Mouse (Mus musculus) hindbrain, embryonic 12.5 days (tissue): ENCODE results near the gene Trim52. TPM values are rescaled to one million over a fixed set of nuclear protein-coding genes. Genes with fewer than 3 reads are reported as not detected.
A peak's percentile ranks its signal among the peaks of the same experiment; 100 is the strongest.

ENCODE experiments used
- ATAC-seq: fragments of 200-750 bp; cut with Nextera tagmentation; 2 replicates; pipeline ENCODE4 v1.8.0; 2017; ENCODE audit warnings: moderate TSS enrichment; ENCODE audit not compliant: low FRiP score
- H3K27ac ChIP-seq: fragments of 300-500 bp; sonication (generic); 2 replicates; pipeline ENCODE4 v1.5.1; 2016; ENCODE audit warnings: mild to moderate bottlenecking
- H3K27me3 ChIP-seq: fragments of 300-500 bp; sonication (generic); 2 replicates; pipeline ENCODE4 v1.6.1; 2016; ENCODE audit warnings: mild to moderate bottlenecking
- H3K36me3 ChIP-seq: fragments of 300-500 bp; sonication (generic); 2 replicates; pipeline ENCODE4 v1.6.1; 2016; ENCODE audit warnings: mild to moderate bottlenecking
- H3K4me1 ChIP-seq: fragments of 300-500 bp; sonication (generic); 2 replicates; pipeline ENCODE4 v1.6.1; 2016
- H3K4me2 ChIP-seq: fragments of 300-500 bp; sonication (generic); replicated peaks from 2 replicates; pipeline ENCODE4 v1.6.1; 2016; ENCODE audit warnings: mild to moderate bottlenecking
- H3K4me3 ChIP-seq: fragments of 300-500 bp; sonication (generic); 2 replicates; pipeline ENCODE4 v1.5.1; 2016; ENCODE audit warnings: mild to moderate bottlenecking
- H3K9ac ChIP-seq: fragments of 300-500 bp; sonication (generic); 2 replicates; pipeline ENCODE4 v1.6.1; 2016; ENCODE audit warnings: mild to moderate bottlenecking, moderate library complexity
- H3K9me3 ChIP-seq: fragments of 300-500 bp; sonication (generic); replicated peaks from 2 replicates; pipeline ENCODE4 v1.6.1; 2016; ENCODE audit warnings: mild to moderate bottlenecking
- WGBS: fragments of 180-500 bp; shearing (Covaris S2); methylation state at CpG from one replicate; pipeline ENCODE4 v1.1.7; 2016; 5-methylcytosine and 5-hydroxymethylcytosine counted together
- polyA plus RNA-seq: library from polyadenylated mRNA; unstranded; fragments of >200 nt; fragmentation: Nextera tagmentation; extraction: Ambion mirVana; gene quantifications from 2 replicates; pipeline ENCODE4 v1.2.1, GENCODE M21; 2016

Gene Trim52
- polyA plus RNA-seq, result not detected in 2 replicates

GRCm38 (mm10) chr14:106105980-106106379, at the start of gene Trim52:
Trim52 (plus strand) TSS chr14:106106198.
- peaks cover 9% of the 10 kb centered on the region for H3K9me3 ChIP-seq
- H3K4me3 ChIP-seq, result no peak within 1 kb of the TSS
- H3K27ac ChIP-seq, result no peak within 1 kb of the TSS
- H3K27me3 ChIP-seq, result no peaks in the 10 kb centered on the region
- H3K4me1 ChIP-seq, result no peaks in the 10 kb centered on the region
- ATAC-seq, result peak; percentile 35; the same call in 1 of the 2 replicates
- 93% methylated on average over 21 of the region's 21 CpGs for WGBS
- no peak within 1 kb of the TSS for H3K9ac ChIP-seq
- no peaks in the 10 kb centered on the region for H3K36me3 ChIP-seq
- no peak within 1 kb of the TSS for H3K4me2 ChIP-seq

- no peak overlapping the region for H3K9ac ChIP-seq
- no peak overlapping the region for H3K4me2 ChIP-seq
- WGBS, result 79% methylated on average over 1 of the region's 1 CpGs
- H3K27me3 ChIP-seq, result no peaks in the 10 kb centered on the region
- no peak overlapping the region for H3K27ac ChIP-seq
- H3K9me3 ChIP-seq, result no peaks in the 10 kb centered on the region
- no peaks in the 10 kb centered on the region for H3K36me3 ChIP-seq
- ATAC-seq, result no peak
- no peaks in the 10 kb centered on the region for H3K4me1 ChIP-seq
- H3K4me3 ChIP-seq, result no peak overlapping the region
These were observed 33.4 kb upstream of the Trim52 start for GRCm38 (mm10) chr14:106072608-106073007.

GRCm38 (mm10) chr14:106075181-106076064, 30.6 kb upstream of the Trim52 start:
- peak; percentile 93 for ATAC-seq
- WGBS, result 65% methylated on average over 3 of the region's 3 CpGs
- peak overlapping the region; percentile 44; the same call in 1 of the 2 replicates for H3K27ac ChIP-seq

GRCm38 (mm10) chr14:106088480-106089037, 17.4 kb upstream of the Trim52 start:
- WGBS, result 79% methylated on average over 13 of the region's 13 CpGs

More at GRCm38 (mm10) chr14:106075181-106076064, 30.6 kb upstream of the Trim52 start:
- Histone ChIP-seq H3K27me3 (no peaks in the 10 kb centered on the region), H3K9ac (no peak overlapping the region), H3K4me3 (no peak overlapping the region), H3K9me3 (no peaks in the 10 kb centered on the region), H3K36me3 (no peaks in the 10 kb centered on the region), H3K4me2 (no peak overlapping the region), H3K4me1 (no peaks in the 10 kb centered on the region)

GRCm38 (mm10) chr14:106096816-106097215, 9.2 kb upstream of the Trim52 start:
- H3K4me1 ChIP-seq, result no peaks in the 10 kb centered on the region
- H3K4me3 ChIP-seq, result no peak overlapping the region
- H3K9me3 ChIP-seq, result no peaks in the 10 kb centered on the region
- H3K4me2 ChIP-seq, result no peak overlapping the region
- no peaks in the 10 kb centered on the region for H3K36me3 ChIP-seq
- whole genome bisulfite sequencing, result 94% methylated on average over 4 of the region's 4 CpGs
- H3K27me3 ChIP-seq, result no peaks in the 10 kb centered on the region
- ATAC-seq, result no peak
- no peak overlapping the region for H3K27ac ChIP-seq
- no peak overlapping the region for H3K9ac ChIP-seq

More at GRCm38 (mm10) chr14:106088480-106089037, 17.4 kb upstream of the Trim52 start:
- no peaks in the 10 kb centered on the region for H3K36me3 ChIP-seq
- H3K9ac ChIP-seq, result no peak overlapping the region
- ATAC-seq, result no peak
- H3K4me1 ChIP-seq, result no peaks in the 10 kb centered on the region
- H3K9me3 ChIP-seq, result no peaks in the 10 kb centered on the region
- H3K27ac ChIP-seq, result no peak overlapping the region
- H3K4me2 ChIP-seq, result no peak overlapping the region
- H3K27me3 ChIP-seq, result no peaks in the 10 kb centered on the region
- H3K4me3 ChIP-seq, result no peak overlapping the region

GRCm38 (mm10) chr14:106100858-106101257, 5.1 kb upstream of the Trim52 start:
- WGBS, result 91% methylated on average over 14 of the region's 14 CpGs
- H3K27me3 ChIP-seq, result no peaks in the 10 kb centered on the region
- no peak overlapping the region for H3K4me3 ChIP-seq
- H3K4me1 ChIP-seq, result no peaks in the 10 kb centered on the region
- H3K27ac ChIP-seq, result no peak overlapping the region
- ATAC-seq, result no peak
- H3K36me3 ChIP-seq, result no peaks in the 10 kb centered on the region
- H3K4me2 ChIP-seq, result no peak overlapping the region
- no peaks in the 10 kb centered on the region for H3K9me3 ChIP-seq
- H3K9ac ChIP-seq, result no peak overlapping the region

GRCm38 (mm10) chr14:106106425-106106824, 427 bp downstream of the Trim52 start:
- Histone ChIP-seq H3K4me2 (no peak overlapping the region), H3K27me3 (no peaks in the 10 kb centered on the region), H3K4me3 (no peak overlapping the region), H3K36me3 (no peaks in the 10 kb centered on the region), H3K9ac (no peak overlapping the region), H3K9me3 (peaks cover 9% of the 10 kb centered on the region), H3K4me1 (no peaks in the 10 kb centered on the region), H3K27ac (no peak overlapping the region)
- no peak for ATAC-seq
- 96% methylated on average over 22 of the region's 22 CpGs for WGBS

- ATAC-seq, result no peak
- H3K27ac ChIP-seq, result no peak overlapping the region
- no peak overlapping the region for H3K4me3 ChIP-seq
- H3K4me1 ChIP-seq, result no peaks in the 10 kb centered on the region
- WGBS, result 79% methylated on average over 2 of the region's 2 CpGs
- H3K27me3 ChIP-seq, result no peaks in the 10 kb centered on the region
- H3K9me3 ChIP-seq, result no peaks in the 10 kb centered on the region
- no peak overlapping the region for H3K9ac ChIP-seq
- H3K36me3 ChIP-seq, result no peaks in the 10 kb centered on the region
- no peak overlapping the region for H3K4me2 ChIP-seq
These were observed 13.4 kb downstream of the Trim52 start for GRCm38 (mm10) chr14:106119371-106119770.

GRCm38 (mm10) chr14:106136272-106136671, 30.3 kb downstream of the Trim52 start:
- no peak overlapping the region for H3K4me3 ChIP-seq

GRCm38 (mm10) chr14:106151188-106151587, 45.2 kb downstream of the Trim52 start:
- ATAC-seq, result no peak
- Histone ChIP-seq H3K27me3 (no peaks in the 10 kb centered on the region), H3K27ac (no peak overlapping the region), H3K4me1 (no peaks in the 10 kb centered on the region), H3K36me3 (no peaks in the 10 kb centered on the region), H3K9ac (no peak overlapping the region), H3K4me2 (no peak overlapping the region), H3K9me3 (no peaks in the 10 kb centered on the region), H3K4me3 (no peak overlapping the region)
- WGBS, result 70% methylated on average over 2 of the region's 2 CpGs

More at GRCm38 (mm10) chr14:106136272-106136671, 30.3 kb downstream of the Trim52 start:
- no peak overlapping the region for H3K9ac ChIP-seq
- no peak overlapping the region for H3K4me2 ChIP-seq
- no peaks in the 10 kb centered on the region for H3K4me1 ChIP-seq
- H3K36me3 ChIP-seq, result no peaks in the 10 kb centered on the region
- no peak for ATAC-seq
- H3K27ac ChIP-seq, result no peak overlapping the region
- no peaks in the 10 kb centered on the region for H3K27me3 ChIP-seq
- H3K9me3 ChIP-seq, result peaks cover 5% of the 10 kb centered on the region; the same call in 1 of the 2 replicates

- no peaks in the 10 kb centered on the region for H3K9me3 ChIP-seq
- H3K27ac ChIP-seq, result no peak overlapping the region
- H3K36me3 ChIP-seq, result no peaks in the 10 kb centered on the region
- ATAC-seq, result no peak
- H3K4me3 ChIP-seq, result no peak overlapping the region
- no peaks in the 10 kb centered on the region for H3K4me1 ChIP-seq
- no peak overlapping the region for H3K4me2 ChIP-seq
- WGBS, result 87% methylated on average over 7 of the region's 7 CpGs
- no peaks in the 10 kb centered on the region for H3K27me3 ChIP-seq
- H3K9ac ChIP-seq, result no peak overlapping the region
These were observed 49.0 kb downstream of the Trim52 start for GRCm38 (mm10) chr14:106154879-106155576.

GRCm38 (mm10) chr14:106156533-106156932, 50.5 kb downstream of the Trim52 start:
- 82% methylated on average over 1 of the region's 1 CpGs for whole genome bisulfite sequencing
- Histone ChIP-seq H3K9me3 (no peaks in the 10 kb centered on the region), H3K4me3 (no peak overlapping the region), H3K27ac (no peak overlapping the region), H3K9ac (no peak overlapping the region), H3K27me3 (no peaks in the 10 kb centered on the region), H3K4me2 (no peak overlapping the region), H3K4me1 (no peaks in the 10 kb centered on the region), H3K36me3 (no peaks in the 10 kb centered on the region)
- no peak for ATAC-seq
